Comparison of ENCODE assay signal across 7 mouse cellular contexts in the genomic region with DNA sequence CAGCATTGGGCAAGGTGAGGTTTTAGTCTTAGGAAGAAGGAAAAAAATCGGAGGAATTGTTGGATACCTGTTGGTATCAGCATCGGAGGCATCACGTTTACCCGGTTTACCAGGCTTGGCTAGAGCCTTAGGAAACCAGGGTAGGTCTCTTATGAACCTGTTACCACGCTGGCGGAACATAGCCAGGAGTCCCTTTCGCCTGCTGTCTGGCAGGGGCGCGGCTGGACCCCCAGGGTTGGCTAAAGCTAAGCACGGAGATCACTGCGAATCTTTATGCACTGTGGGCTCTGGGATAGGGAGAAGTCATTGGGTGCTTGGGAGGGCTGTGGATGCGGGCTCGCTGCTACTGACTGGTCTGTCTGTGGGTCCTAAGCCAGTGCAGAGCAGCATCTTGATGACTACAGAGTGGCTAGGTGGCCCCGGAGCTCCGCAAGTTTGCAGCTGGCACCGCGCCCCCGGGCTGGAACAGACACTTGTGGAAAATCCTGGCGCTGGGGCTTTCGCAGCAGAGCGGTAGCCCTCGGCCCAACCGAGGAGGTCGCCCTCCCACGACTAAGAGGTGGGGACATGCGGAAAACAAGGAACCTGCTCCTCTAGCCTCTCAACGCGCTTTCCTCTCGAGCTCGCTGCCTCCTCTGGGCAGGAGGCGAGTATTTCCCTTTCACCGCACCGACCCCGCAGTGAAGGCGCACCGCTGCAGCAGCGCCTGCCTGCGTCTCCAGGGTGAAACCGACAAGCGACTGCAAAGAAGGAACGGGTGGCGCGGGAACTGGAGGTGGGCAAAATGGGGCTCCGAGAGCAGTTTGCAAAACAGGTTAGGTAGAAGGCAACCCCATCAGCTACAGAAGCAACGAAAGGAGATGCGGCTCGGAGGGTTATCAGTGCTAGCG. TPM values are rescaled to one million over a fixed set of nuclear protein-coding genes. Genes with fewer than 3 reads are reported as not detected.
A peak's percentile ranks its signal among the peaks of the same experiment; 100 is the strongest.
DNase-seq lines count a peak whose midpoint lies in the region; ATAC-seq and TF ChIP-seq lines count a peak whose summit lies in the region.

No protein-coding gene starts in this region.

- no peaks in the 10 kb centered on the region for H3K4me1 ChIP-seq in ES-Bruce4 (ENCODE audit: control insufficient read depth, insufficient read depth, low read length)
- H3K4me1 ChIP-seq in embryonic facial prominence, embryonic 15.5 days: peaks cover 21% of the 10 kb centered on the region
- peaks cover 11% of the 10 kb centered on the region; the same call in 1 of the 2 replicates for H3K4me1 ChIP-seq in hindbrain, embryonic 15.5 days (replicated peaks)

- WGBS in embryonic facial prominence, embryonic 15.5 days: under 1% methylated on average over 48 of the region's 48 CpGs
- WGBS in hindbrain, embryonic 15.5 days: under 1% methylated on average over 48 of the region's 48 CpGs

- H3K27me3 ChIP-seq in ES-Bruce4 (ENCODE audit: control insufficient read depth, insufficient read depth, low read length, poor library complexity, severe bottlenecking): peaks cover 35% of the 10 kb centered on the region
- H3K27me3 ChIP-seq in embryonic facial prominence, embryonic 15.5 days: peaks cover 48% of the 10 kb centered on the region
- 0 out of 2 replicates have a peak, but pooled peaks cover 7% of the 10 kb centered on the region for H3K27me3 ChIP-seq in hindbrain, embryonic 15.5 days

- H3K27ac ChIP-seq in ES-Bruce4 (ENCODE audit: insufficient read depth, low read length): no peak overlapping the region
- H3K27ac ChIP-seq in embryonic facial prominence, embryonic 15.5 days (replicated peaks): no peak overlapping the region
- peak overlapping the region; percentile 84 for H3K27ac ChIP-seq in hindbrain, embryonic 15.5 days (replicated peaks)

- TF ChIP-seq EP300 in ES-Bruce4 (IDR thresholded peaks at IDR 0.05; ENCODE audit: insufficient read depth, low read depth, low read length): no peak

- H3K4me2 ChIP-seq in embryonic facial prominence, embryonic 15.5 days (replicated peaks): peak overlapping the region; percentile 72
- H3K4me2 ChIP-seq in hindbrain, embryonic 15.5 days: peak overlapping the region; percentile 89

- peak overlapping the region; percentile 39 for H3K4me3 ChIP-seq in ES-Bruce4 (ENCODE audit: low read depth, low read length)
- peak overlapping the region; percentile 44 for H3K4me3 ChIP-seq in embryonic facial prominence, embryonic 15.5 days (replicated peaks)
- H3K4me3 ChIP-seq in hindbrain, embryonic 15.5 days: peak overlapping the region; percentile 60

- H3K36me3 ChIP-seq in ES-Bruce4 (ENCODE audit: control insufficient read depth, insufficient read depth, low read length, poor library complexity, severe bottlenecking): no peaks in the 10 kb centered on the region
- H3K36me3 ChIP-seq in embryonic facial prominence, embryonic 15.5 days: no peaks in the 10 kb centered on the region
- H3K36me3 ChIP-seq in hindbrain, embryonic 15.5 days: no peaks in the 10 kb centered on the region

- H3K9me3 ChIP-seq in ES-Bruce4 (replicated peaks; ENCODE audit: control insufficient read depth, insufficient read depth, low read length, poor library complexity, severe bottlenecking): no peaks in the 10 kb centered on the region
- no peaks in the 10 kb centered on the region for H3K9me3 ChIP-seq in embryonic facial prominence, embryonic 15.5 days (replicated peaks)
- H3K9me3 ChIP-seq in hindbrain, embryonic 15.5 days: no peaks in the 10 kb centered on the region

- no peak for TF ChIP-seq CTCF in ES-Bruce4 (IDR thresholded peaks at IDR 0.05; ENCODE audit: low read depth, low read length)

- no peak for ATAC-seq in embryonic facial prominence, embryonic 15.5 days (ENCODE audit: insufficient number of reproducible peaks, low FRiP score, low TSS enrichment, low read depth)
- ATAC-seq in hindbrain, embryonic 15.5 days (ENCODE audit: low FRiP score, low read depth): peak; percentile 29; the same call in 1 of the 2 replicates

- no peak for TF ChIP-seq POLR2A in ES-Bruce4 (IDR thresholded peaks at IDR 0.05; ENCODE audit: insufficient read depth, low read length)

- DNase-seq in R1 (ENCODE audit: low read depth, low spot score): peak; percentile 44
- DNase-seq in lung, postnatal 10 days: peak; percentile 2
- peak; percentile 68 for DNase-seq in right cerebral cortex, postnatal 4 days
- no peak for DNase-seq in thymus, adult 18-20 months

- peak overlapping the region; percentile 14; the same call in 1 of the 2 replicates for H3K9ac ChIP-seq in ES-Bruce4 (ENCODE audit: low read depth, poor library complexity, severe bottlenecking)
- H3K9ac ChIP-seq in embryonic facial prominence, embryonic 15.5 days: no peak overlapping the region
- peak overlapping the region; percentile 67 for H3K9ac ChIP-seq in hindbrain, embryonic 15.5 days

RNA-seq across cellular contexts. Expression of gene Cdh8, which starts 0.9 kb away (rescaled TPM):
- polyA plus RNA-seq in ES-Bruce4 (2011; ENCODE audit: insufficient read depth, insufficient read length, low read depth, missing spikeins): 0.23 TPM in 1 of 2 replicates, not detected in the other
- 3.4 and 3.9 TPM in 2 replicates for polyA plus RNA-seq in embryonic facial prominence, embryonic 15.5 days (2015; fragmentation: Nextera tagmentation; extraction: Ambion mirVana)
- 50.5 and 52.7 TPM in 2 replicates for polyA plus RNA-seq in hindbrain, embryonic 15.5 days (2015; fragmentation: Nextera tagmentation; extraction: Ambion mirVana)

Comparison
In these comparisons a context has a peak if more than half of its experiments do, and no peak if none do; other contexts are left out.
1. DNase-seq: peak in R1 (single experiment), lung, postnatal 10 days (single experiment) and right cerebral cortex, postnatal 4 days (single experiment); none in thymus, adult 18-20 months (0 of 2).
2. RNA of gene Cdh8, which starts 0.9 kb away (polyA plus RNA-seq): 50.5 to 52.7 TPM in hindbrain, embryonic 15.5 days; 3.4 to 3.9 TPM in embryonic facial prominence, embryonic 15.5 days and 0.23 TPM in ES-Bruce4; every median in the first group is over 10 times any median in the second.
3. Peak in every context shown above with its lines, with median percentiles within 50 percentile points of each other: H3K4me3 ChIP-seq.